Mouse (Mus musculus): ENCODE data around the gene Ap3s2. TPM values are rescaled to one million over a fixed set of nuclear protein-coding genes. Genes with fewer than 3 reads are reported as not detected.
A peak's percentile ranks its signal among the peaks of the same experiment; 100 is the strongest.

Ap3s2 gene
- total RNA-seq, 2 experiments from 2014 or later = 6.9 to 25.3 TPM

- peak; percentile 82 for ATAC-seq (replicated peaks; ENCODE audit: poor library complexity)
Observed at GRCm38 (mm10) chr7:79847456-79848451, 72.7 kb downstream of the Ap3s2 start.

- no peak for ATAC-seq (replicated peaks; ENCODE audit: poor library complexity)
Observed at GRCm38 (mm10) chr7:79846342-79846741, 74.1 kb downstream of the Ap3s2 start.

- ATAC-seq (replicated peaks; ENCODE audit: poor library complexity) = no peak
Observed at GRCm38 (mm10) chr7:79844090-79844802, 76.2 kb downstream of the Ap3s2 start.

GRCm38 (mm10) chr7:79842163-79842562 lies 78.3 kb downstream of the Ap3s2 start:
- ATAC-seq (replicated peaks; ENCODE audit: poor library complexity) = no peak

- ATAC-seq (replicated peaks; ENCODE audit: poor library complexity) = no peak
Observed at GRCm38 (mm10) chr7:79837247-79837646, 83.2 kb downstream of the Ap3s2 start.

- ATAC-seq (replicated peaks; ENCODE audit: poor library complexity) = no peak
Observed at GRCm38 (mm10) chr7:79835196-79835595, 85.3 kb downstream of the Ap3s2 start.

GRCm38 (mm10) chr7:79832980-79833379 lies 87.5 kb downstream of the Ap3s2 start:
- ATAC-seq (replicated peaks; ENCODE audit: poor library complexity) = no peak

GRCm38 (mm10) chr7:79831585-79831984 lies 88.9 kb downstream of the Ap3s2 start:
- no peak for ATAC-seq (replicated peaks; ENCODE audit: poor library complexity)

GRCm38 (mm10) chr7:79831145-79831544 lies 89.3 kb downstream of the Ap3s2 start:
- no peak for ATAC-seq (replicated peaks; ENCODE audit: poor library complexity)

GRCm38 (mm10) chr7:79828341-79828740 lies 92.1 kb downstream of the Ap3s2 start:
- no peak for ATAC-seq (replicated peaks; ENCODE audit: poor library complexity)

Other genes starting within 250 kb of the Ap3s2 start
- gene Kif7, start 204.9 kb downstream of the Ap3s2 start, total RNA-seq (2015) = 0.30 and 0.49 TPM in 2 replicates
- 1.0 and 1.5 TPM in 2 replicates for gene Kif7, start 204.9 kb downstream of the Ap3s2 start, total RNA-seq (2017)
- gene Plin1, start 187.7 kb downstream of the Ap3s2 start, total RNA-seq (2015) = not detected in 2 replicates
- gene Plin1, start 187.7 kb downstream of the Ap3s2 start, total RNA-seq (2017) = not detected in 2 replicates
- gene Pex11a, start 177.5 kb downstream of the Ap3s2 start, total RNA-seq (2015) = 1.7 TPM in 2 replicates
- 1.7 and 2.4 TPM in 2 replicates for gene Pex11a, start 177.5 kb downstream of the Ap3s2 start, total RNA-seq (2017)
- not detected in 2 replicates for gene Wdr93, start 177.5 kb downstream of the Ap3s2 start, total RNA-seq (2015)
- not detected in 2 replicates for gene Wdr93, start 177.5 kb downstream of the Ap3s2 start, total RNA-seq (2017)
- gene Mesp1, start 126.9 kb downstream of the Ap3s2 start, total RNA-seq (2015) = not detected in 2 replicates
- gene Mesp1, start 126.9 kb downstream of the Ap3s2 start, total RNA-seq (2017) = not detected in 2 replicates
- 0.10 TPM in 1 of 2 replicates, not detected in the other for gene Mesp2, start 109.9 kb downstream of the Ap3s2 start, total RNA-seq (2015)
- 0.27 TPM in 1 of 2 replicates, not detected in the other for gene Mesp2, start 109.9 kb downstream of the Ap3s2 start, total RNA-seq (2017)
- gene Anpep, start 59.6 kb downstream of the Ap3s2 start, total RNA-seq (2015) = 1.2 and 2.3 TPM in 2 replicates
- not detected in 2 replicates for gene Anpep, start 59.6 kb downstream of the Ap3s2 start, total RNA-seq (2017)
- 0.15 TPM in 1 of 2 replicates, not detected in the other for gene Arpin, start 14.7 kb upstream of the Ap3s2 start, total RNA-seq (2015)
- gene Arpin, start 14.7 kb upstream of the Ap3s2 start, total RNA-seq (2017) = 0.14 TPM in 1 of 2 replicates, not detected in the other
- 18.9 and 19.3 TPM in 2 replicates for gene Zfp710, start 104.2 kb upstream of the Ap3s2 start, total RNA-seq (2015)
- gene Zfp710, start 104.2 kb upstream of the Ap3s2 start, total RNA-seq (2017) = 22.7 and 23.6 TPM in 2 replicates
- 267 and 274 TPM in 2 replicates for gene Idh2, start 194.7 kb upstream of the Ap3s2 start, total RNA-seq (2015)
- gene Idh2, start 194.7 kb upstream of the Ap3s2 start, total RNA-seq (2017) = 276 and 284 TPM in 2 replicates

All from megakaryocyte progenitor cell, adult 5-6 weeks (primary cell).